Mouse (Mus musculus): ENCODE measurements at regions not wholly inside any gene's neighbourhood (a gene's known extent, or its start where the extent isn't known, plus 50 kb on each side); places are given as distances from the start of the nearest gene placed in this dataset.

- Histone ChIP-seq H3K4me3 (replicated peaks) (peak overlapping the region; percentile 79), H3K4me1 (peaks cover 29% of the 10 kb centered on the region)
Observed at GRCm38 (mm10) chr6:31284390-31284789, 114.1 kb upstream of the Mkln1 start.

GRCm38 (mm10) chr6:31285064-31285463 is 113.5 kb upstream of the Mkln1 start:
- H3K36me3 ChIP-seq (replicated peaks; ENCODE audit: low read length), result peaks cover 3% of the 10 kb centered on the region
- TF ChIP-seq GATA1 (IDR thresholded peaks at IDR 0.05; ENCODE audit: borderline replicate concordance, low read length) (no peak), FLI1 (IDR thresholded peaks at IDR 0.05; ENCODE audit: low read length) (no peak)
- peaks cover 29% of the 10 kb centered on the region for H3K4me1 ChIP-seq
- H3K9me3 ChIP-seq, result no peaks in the 10 kb centered on the region
- peaks cover 6% of the 10 kb centered on the region for H3K27me3 ChIP-seq (replicated peaks)
- H3K4me3 ChIP-seq (replicated peaks), result no peak overlapping the region

More at GRCm38 (mm10) chr6:31284390-31284789, 114.1 kb upstream of the Mkln1 start:
- H3K36me3 ChIP-seq (replicated peaks; ENCODE audit: low read length), result peaks cover 3% of the 10 kb centered on the region
- H3K27me3 ChIP-seq (replicated peaks), result peaks cover 6% of the 10 kb centered on the region
- TF ChIP-seq FLI1 (IDR thresholded peaks at IDR 0.05; ENCODE audit: low read length) (no peak), GATA1 (IDR thresholded peaks at IDR 0.05; ENCODE audit: borderline replicate concordance, low read length) (no peak)
- H3K9me3 ChIP-seq, result no peaks in the 10 kb centered on the region

GRCm38 (mm10) chr6:31285981-31286737 is 112.4 kb upstream of the Mkln1 start:
- TF ChIP-seq GATA1 (IDR thresholded peaks at IDR 0.05; ENCODE audit: borderline replicate concordance, low read length) (no peak), FLI1 (IDR thresholded peaks at IDR 0.05; ENCODE audit: low read length) (no peak)
- Histone ChIP-seq H3K36me3 (replicated peaks; ENCODE audit: low read length) (peaks cover 3% of the 10 kb centered on the region), H3K9me3 (no peaks in the 10 kb centered on the region), H3K4me1 (peaks cover 29% of the 10 kb centered on the region), H3K4me3 (replicated peaks) (no peak overlapping the region), H3K27me3 (replicated peaks) (peaks cover 6% of the 10 kb centered on the region)

- Histone ChIP-seq H3K4me1 (peaks cover 29% of the 10 kb centered on the region), H3K9me3 (no peaks in the 10 kb centered on the region), H3K27me3 (replicated peaks) (peaks cover 6% of the 10 kb centered on the region), H3K4me3 (replicated peaks) (no peak overlapping the region), H3K36me3 (replicated peaks; ENCODE audit: low read length) (peaks cover 3% of the 10 kb centered on the region)
- no peak for TF ChIP-seq FLI1 (IDR thresholded peaks at IDR 0.05; ENCODE audit: low read length)
- TF ChIP-seq GATA1 (IDR thresholded peaks at IDR 0.05; ENCODE audit: borderline replicate concordance, low read length), result no peak
Observed at GRCm38 (mm10) chr6:31287176-31287575, 111.4 kb upstream of the Mkln1 start.

GRCm38 (mm10) chr6:31287686-31288085 is 110.8 kb upstream of the Mkln1 start:
- H3K36me3 ChIP-seq (replicated peaks; ENCODE audit: low read length), result peaks cover 3% of the 10 kb centered on the region
- TF ChIP-seq GATA1 (IDR thresholded peaks at IDR 0.05; ENCODE audit: borderline replicate concordance, low read length), result no peak
- TF ChIP-seq FLI1 (IDR thresholded peaks at IDR 0.05; ENCODE audit: low read length), result no peak
- no peak overlapping the region for H3K4me3 ChIP-seq (replicated peaks)
- H3K9me3 ChIP-seq, result no peaks in the 10 kb centered on the region
- peaks cover 6% of the 10 kb centered on the region for H3K27me3 ChIP-seq (replicated peaks)
- peaks cover 29% of the 10 kb centered on the region for H3K4me1 ChIP-seq

- TF ChIP-seq GATA1 (IDR thresholded peaks at IDR 0.05; ENCODE audit: borderline replicate concordance, low read length) (no peak), FLI1 (IDR thresholded peaks at IDR 0.05; ENCODE audit: low read length) (no peak)
- Histone ChIP-seq H3K4me3 (replicated peaks) (peak overlapping the region; percentile 69), H3K4me1 (peaks cover 29% of the 10 kb centered on the region), H3K27me3 (replicated peaks) (peaks cover 6% of the 10 kb centered on the region), H3K36me3 (replicated peaks; ENCODE audit: low read length) (peaks cover 3% of the 10 kb centered on the region), H3K9me3 (no peaks in the 10 kb centered on the region)
Observed at GRCm38 (mm10) chr6:31288421-31289233, 109.9 kb upstream of the Mkln1 start.

GRCm38 (mm10) chr6:31289234-31289486 is 109.4 kb upstream of the Mkln1 start:
- Histone ChIP-seq H3K4me1 (peaks cover 25% of the 10 kb centered on the region), H3K27me3 (replicated peaks) (peaks cover 6% of the 10 kb centered on the region), H3K9me3 (no peaks in the 10 kb centered on the region), H3K4me3 (replicated peaks) (peak overlapping the region; percentile 69), H3K36me3 (replicated peaks; ENCODE audit: low read length) (peaks cover 3% of the 10 kb centered on the region)
- TF ChIP-seq FLI1 (IDR thresholded peaks at IDR 0.05; ENCODE audit: low read length), result no peak
- no peak for TF ChIP-seq GATA1 (IDR thresholded peaks at IDR 0.05; ENCODE audit: borderline replicate concordance, low read length)

GRCm38 (mm10) chr6:31292081-31292480 is 106.5 kb upstream of the Mkln1 start:
- no peaks in the 10 kb centered on the region for H3K9me3 ChIP-seq
- no peak overlapping the region for H3K4me3 ChIP-seq (replicated peaks)
- TF ChIP-seq GATA1 (IDR thresholded peaks at IDR 0.05; ENCODE audit: borderline replicate concordance, low read length), result no peak
- no peak for TF ChIP-seq FLI1 (IDR thresholded peaks at IDR 0.05; ENCODE audit: low read length)
- H3K27me3 ChIP-seq (replicated peaks), result peaks cover 6% of the 10 kb centered on the region
- peaks cover 11% of the 10 kb centered on the region for H3K4me1 ChIP-seq
- no peaks in the 10 kb centered on the region for H3K36me3 ChIP-seq (replicated peaks; ENCODE audit: low read length)

- H3K27me3 ChIP-seq (replicated peaks), result peaks cover 5% of the 10 kb centered on the region
- no peak for TF ChIP-seq GATA1 (IDR thresholded peaks at IDR 0.05; ENCODE audit: borderline replicate concordance, low read length)
- no peak for TF ChIP-seq FLI1 (IDR thresholded peaks at IDR 0.05; ENCODE audit: low read length)
Observed at GRCm38 (mm10) chr6:31293008-31293407, 105.5 kb upstream of the Mkln1 start.

GRCm38 (mm10) chr6:31299395-31299794 is 99.1 kb upstream of the Mkln1 start:
- no peak overlapping the region for H3K4me3 ChIP-seq (replicated peaks)
- no peaks in the 10 kb centered on the region for H3K9me3 ChIP-seq
- peaks cover 7% of the 10 kb centered on the region for H3K27me3 ChIP-seq (replicated peaks)
- no peaks in the 10 kb centered on the region for H3K36me3 ChIP-seq (replicated peaks; ENCODE audit: low read length)
- no peak for TF ChIP-seq FLI1 (IDR thresholded peaks at IDR 0.05; ENCODE audit: low read length)
- no peak for TF ChIP-seq GATA1 (IDR thresholded peaks at IDR 0.05; ENCODE audit: borderline replicate concordance, low read length)
- H3K4me1 ChIP-seq, result no peaks in the 10 kb centered on the region

More at GRCm38 (mm10) chr6:31293008-31293407, 105.5 kb upstream of the Mkln1 start:
- Histone ChIP-seq H3K9me3 (no peaks in the 10 kb centered on the region), H3K4me3 (replicated peaks) (no peak overlapping the region), H3K36me3 (replicated peaks; ENCODE audit: low read length) (no peaks in the 10 kb centered on the region), H3K4me1 (peaks cover 3% of the 10 kb centered on the region)

Data from megakaryocyte, embryonic 14.5 days (primary cell).